Mouse (Mus musculus) heart, embryonic 12.5 days (tissue): Measurements from ENCODE around the gene Hlcs. TPM values are rescaled to one million over a fixed set of nuclear protein-coding genes. Genes with fewer than 3 reads are reported as not detected.

Source experiments
- ATAC-seq: fragments of 200-750 bp; cut with Nextera tagmentation; 2 replicates; pipeline ENCODE4 v1.8.0; 2017; ENCODE audit warnings: moderate TSS enrichment, moderate library complexity; ENCODE audit not compliant: insufficient number of reproducible peaks, low FRiP score
- H3K27ac ChIP-seq: fragments of 300-500 bp; sonication (generic); 2 replicates; pipeline ENCODE4 v1.5.1; 2016; ENCODE audit warnings: mild to moderate bottlenecking, moderate library complexity; ENCODE audit not compliant: poor library complexity, severe bottlenecking
- H3K27me3 ChIP-seq: fragments of 300-500 bp; sonication (generic); replicated peaks from 2 replicates; pipeline ENCODE4 v1.6.1; 2016; ENCODE audit warnings: mild to moderate bottlenecking, moderate library complexity
- H3K36me3 ChIP-seq: fragments of 300-500 bp; sonication (generic); 2 replicates; pipeline ENCODE4 v1.6.1; 2016; ENCODE audit warnings: mild to moderate bottlenecking, moderate library complexity
- H3K4me1 ChIP-seq: fragments of 300-500 bp; sonication (generic); replicated peaks from 2 replicates; pipeline ENCODE4 v1.6.1; 2016; ENCODE audit warnings: mild to moderate bottlenecking
- H3K4me2 ChIP-seq: fragments of 300-500 bp; sonication (generic); 2 replicates; pipeline ENCODE4 v1.6.1; 2016; ENCODE audit warnings: mild to moderate bottlenecking, moderate library complexity
- H3K4me3 ChIP-seq: fragments of 300-500 bp; sonication (generic); 2 replicates; pipeline ENCODE4 v1.5.1; 2016; ENCODE audit warnings: mild to moderate bottlenecking
- H3K9ac ChIP-seq: fragments of 300-500 bp; sonication (generic); 2 replicates; pipeline ENCODE4 v1.6.1; 2016; ENCODE audit warnings: mild to moderate bottlenecking, moderate library complexity
- H3K9me3 ChIP-seq: fragments of 300-500 bp; sonication (generic); replicated peaks from 2 replicates; pipeline ENCODE4 v1.6.1; 2016; ENCODE audit warnings: mild to moderate bottlenecking, moderate library complexity
- WGBS: fragments of 180-500 bp; shearing (Covaris S2); methylation state at CpG from one replicate; pipeline ENCODE4 v1.1.7; 2016; 5-methylcytosine and 5-hydroxymethylcytosine counted together
- polyA plus RNA-seq: library from polyadenylated mRNA; unstranded; fragments of >200 nt; fragmentation: Nextera tagmentation; extraction: Ambion mirVana; gene quantifications from 2 replicates; pipeline ENCODE4 v1.2.1, GENCODE M21; 2016

Hlcs gene
- polyA plus RNA-seq, 1 experiment from 2014 or later, result 11.0 TPM

DNA sequence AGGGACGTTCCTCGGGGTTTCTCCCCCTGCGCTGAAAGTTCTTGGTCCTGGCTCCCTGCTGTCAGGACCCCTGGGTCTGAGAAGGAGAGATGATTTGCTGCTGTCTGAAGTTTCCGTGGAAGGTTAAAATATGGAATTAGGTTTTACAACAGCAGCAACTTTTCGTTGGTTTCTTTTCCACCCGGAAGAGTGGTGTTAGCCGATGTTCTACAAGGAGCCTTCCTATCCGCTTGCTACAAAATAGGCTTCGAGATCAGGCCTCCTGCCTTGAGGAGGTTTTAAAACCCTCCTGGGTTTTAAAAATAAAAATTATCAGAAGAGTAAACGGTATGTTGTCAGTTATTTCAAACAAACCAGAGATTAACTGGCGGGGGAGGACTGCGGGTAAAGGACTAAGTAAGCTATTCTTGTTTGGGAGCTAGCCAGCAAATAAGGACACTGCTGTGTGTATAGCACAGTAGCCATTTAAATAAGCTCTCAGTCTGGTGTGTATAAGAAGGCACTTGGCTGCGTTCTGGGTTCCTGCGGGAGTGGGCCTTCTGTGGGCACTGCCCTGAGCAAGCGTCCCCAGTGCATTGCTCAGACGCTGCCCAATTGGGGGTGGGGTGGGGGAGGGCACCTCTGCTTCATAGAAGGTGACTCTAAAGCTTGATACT is 225.7 kb downstream of the Hlcs start:
- Histone ChIP-seq H3K27ac (no peak overlapping the region), H3K9ac (no peak overlapping the region), H3K9me3 (no peaks in the 10 kb centered on the region), H3K4me1 (peaks cover 25% of the 10 kb centered on the region), H3K36me3 (no peaks in the 10 kb centered on the region), H3K4me3 (peak overlapping the region; percentile 17), H3K27me3 (peaks cover 90% of the 10 kb centered on the region), H3K4me2 (peak overlapping the region; percentile 33)
- no peak for ATAC-seq
- 6% methylated on average over 16 of the region's 16 CpGs for WGBS

DNA sequence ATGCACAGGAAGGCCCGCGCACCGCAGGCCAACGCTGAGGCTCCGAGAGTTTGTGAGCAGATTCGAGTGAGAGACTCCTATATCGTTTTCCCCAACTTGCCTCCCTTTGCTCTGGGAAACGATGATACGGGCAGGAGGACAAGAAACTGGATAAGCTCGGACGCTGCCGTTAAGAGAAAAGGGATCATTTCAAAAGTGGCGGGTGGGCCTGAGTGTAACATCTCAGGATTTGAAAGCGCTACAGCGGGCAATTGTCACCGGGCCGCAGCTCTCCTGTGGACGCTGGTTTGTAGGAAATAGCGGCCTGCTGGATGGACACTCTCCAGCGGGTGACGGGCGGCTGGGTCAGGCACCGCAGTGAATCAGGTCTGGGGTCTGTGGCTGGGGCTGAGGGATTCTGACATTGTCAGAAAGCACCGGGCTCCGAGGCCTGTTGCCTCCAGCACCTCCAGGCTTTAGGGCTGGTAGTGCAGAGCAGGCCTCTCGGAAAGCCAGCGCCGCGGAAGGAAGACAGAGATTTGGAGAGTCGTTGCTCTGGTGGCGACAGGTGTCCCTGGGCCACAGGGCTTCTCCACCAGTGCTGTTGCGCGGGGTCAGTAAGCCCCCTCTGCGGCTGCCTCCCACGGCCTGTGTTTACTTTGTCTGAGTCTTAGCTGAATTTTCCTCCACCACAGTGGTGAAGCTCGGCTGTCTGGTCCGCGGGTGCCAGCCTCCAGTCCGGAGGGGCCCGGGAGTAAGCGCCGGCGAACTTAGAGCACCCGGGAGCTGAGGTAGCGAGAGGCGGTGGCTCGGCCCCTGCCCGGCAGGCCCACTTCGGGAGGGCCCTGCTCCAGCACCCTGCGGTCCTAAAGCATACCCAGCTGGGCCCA is 226.4 kb downstream of the Hlcs start:
- peak overlapping the region; percentile 33 for H3K4me2 ChIP-seq
- H3K9me3 ChIP-seq, result no peaks in the 10 kb centered on the region
- peaks cover 25% of the 10 kb centered on the region for H3K4me1 ChIP-seq
- no peaks in the 10 kb centered on the region for H3K36me3 ChIP-seq
- H3K9ac ChIP-seq, result no peak overlapping the region
- 2% methylated on average over 50 of the region's 50 CpGs for WGBS
- no peak for ATAC-seq
- H3K4me3 ChIP-seq, result peak overlapping the region; percentile 17
- peaks cover 90% of the 10 kb centered on the region for H3K27me3 ChIP-seq
- H3K27ac ChIP-seq, result no peak overlapping the region

DNA sequence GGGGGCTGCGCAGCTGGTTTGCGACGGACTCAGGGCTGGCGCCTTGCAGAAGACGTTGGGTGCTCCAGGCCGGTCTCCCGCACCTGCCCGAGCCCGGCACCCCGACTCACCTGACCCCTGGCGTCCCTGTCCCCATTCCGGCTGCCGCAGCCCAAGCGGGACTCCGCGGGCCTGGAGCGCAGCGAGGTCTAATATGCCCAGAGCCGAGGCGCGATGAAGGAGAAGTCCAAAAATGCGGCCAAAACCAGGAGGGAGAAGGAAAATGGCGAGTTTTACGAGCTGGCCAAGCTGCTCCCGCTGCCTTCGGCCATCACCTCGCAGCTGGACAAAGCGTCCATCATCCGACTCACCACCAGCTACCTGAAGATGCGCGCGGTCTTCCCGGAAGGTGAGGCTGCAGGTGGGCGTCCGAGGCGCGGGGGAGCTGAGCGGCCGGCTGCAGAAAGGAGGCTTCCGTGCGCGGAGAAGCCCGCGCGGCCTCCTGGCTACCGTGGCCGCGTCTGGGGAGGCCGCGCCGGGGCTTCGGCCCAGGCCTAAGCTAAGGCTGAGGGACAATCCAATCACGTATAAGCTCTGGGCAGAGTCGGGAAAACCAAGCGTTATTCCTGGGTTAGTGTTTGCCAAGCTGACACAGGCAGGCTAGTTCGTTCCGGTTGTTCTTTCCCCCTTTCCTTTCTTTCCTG is 227.6 kb downstream of the Hlcs start:
- no peak overlapping the region for H3K9ac ChIP-seq
- no peaks in the 10 kb centered on the region for H3K36me3 ChIP-seq
- peaks cover 90% of the 10 kb centered on the region for H3K27me3 ChIP-seq
- H3K9me3 ChIP-seq, result no peaks in the 10 kb centered on the region
- peaks cover 25% of the 10 kb centered on the region for H3K4me1 ChIP-seq
- no peak for ATAC-seq
- H3K27ac ChIP-seq, result no peak overlapping the region
- H3K4me2 ChIP-seq, result peak overlapping the region; percentile 81
- peak overlapping the region; percentile 52 for H3K4me3 ChIP-seq
- WGBS, result 1% methylated on average over 57 of the region's 57 CpGs

DNA sequence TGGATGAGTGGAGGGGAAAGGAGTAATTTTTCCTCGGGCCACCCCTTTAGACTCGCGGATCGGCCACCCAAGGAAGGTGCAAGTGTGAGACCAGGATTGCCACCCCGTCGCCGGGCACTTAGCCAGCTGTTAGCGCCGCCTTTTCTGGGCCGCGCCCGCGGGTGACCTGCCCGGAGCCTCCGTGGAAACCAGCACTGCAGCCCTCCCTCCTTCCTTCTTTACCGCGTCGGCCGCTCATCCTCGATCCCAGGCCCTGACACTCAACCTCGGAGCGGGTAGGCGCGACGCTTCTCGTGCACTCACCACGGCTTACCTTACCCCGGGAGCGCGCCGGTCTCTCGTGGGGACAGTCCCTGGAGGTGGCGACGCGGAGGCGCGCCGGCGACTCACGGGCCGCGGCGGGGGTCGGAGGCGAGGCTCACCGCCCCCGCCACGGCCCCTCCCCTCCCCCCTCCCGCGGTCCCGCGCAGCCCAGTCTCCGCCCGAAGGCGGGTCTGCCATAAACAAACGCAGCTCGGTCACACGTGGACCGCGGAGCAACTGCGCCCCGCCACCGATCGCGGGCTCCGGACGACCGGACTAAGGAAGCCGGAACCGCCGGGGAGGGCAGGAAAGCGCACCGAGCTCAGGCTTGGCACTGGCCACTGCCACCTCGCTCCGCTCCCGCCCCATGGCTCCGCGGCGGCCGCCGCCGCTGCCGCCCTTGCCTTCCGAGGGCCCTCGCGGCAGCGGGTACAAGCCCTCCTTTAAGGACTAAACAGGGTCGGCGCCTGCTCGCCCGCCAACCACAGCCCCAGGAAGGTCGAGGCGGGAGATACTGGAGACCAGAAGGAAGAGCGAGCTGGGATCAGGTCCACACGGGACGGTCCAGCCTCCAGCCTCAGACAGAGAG is 228.4 kb downstream of the Hlcs start, which contains the start of gene Sim2:
Gene Sim2, plus strand, starts transcription at position 221 of the 892 bp plus-strand sequence.
- under 1% methylated on average over 91 of the region's 96 CpGs for WGBS
- Histone ChIP-seq H3K4me3 (peak within 1 kb of the TSS; percentile 52), H3K27me3 (peaks cover 90% of the 10 kb centered on the region), H3K9ac (peak within 1 kb of the TSS; percentile 52; the same call in 1 of the 2 replicates), H3K36me3 (no peaks in the 10 kb centered on the region), H3K27ac (no peak within 1 kb of the TSS), H3K4me2 (peak within 1 kb of the TSS; percentile 81), H3K9me3 (no peaks in the 10 kb centered on the region), H3K4me1 (peaks cover 25% of the 10 kb centered on the region)
- ATAC-seq, result peak; percentile 36; the same call in 1 of the 2 replicates

DNA sequence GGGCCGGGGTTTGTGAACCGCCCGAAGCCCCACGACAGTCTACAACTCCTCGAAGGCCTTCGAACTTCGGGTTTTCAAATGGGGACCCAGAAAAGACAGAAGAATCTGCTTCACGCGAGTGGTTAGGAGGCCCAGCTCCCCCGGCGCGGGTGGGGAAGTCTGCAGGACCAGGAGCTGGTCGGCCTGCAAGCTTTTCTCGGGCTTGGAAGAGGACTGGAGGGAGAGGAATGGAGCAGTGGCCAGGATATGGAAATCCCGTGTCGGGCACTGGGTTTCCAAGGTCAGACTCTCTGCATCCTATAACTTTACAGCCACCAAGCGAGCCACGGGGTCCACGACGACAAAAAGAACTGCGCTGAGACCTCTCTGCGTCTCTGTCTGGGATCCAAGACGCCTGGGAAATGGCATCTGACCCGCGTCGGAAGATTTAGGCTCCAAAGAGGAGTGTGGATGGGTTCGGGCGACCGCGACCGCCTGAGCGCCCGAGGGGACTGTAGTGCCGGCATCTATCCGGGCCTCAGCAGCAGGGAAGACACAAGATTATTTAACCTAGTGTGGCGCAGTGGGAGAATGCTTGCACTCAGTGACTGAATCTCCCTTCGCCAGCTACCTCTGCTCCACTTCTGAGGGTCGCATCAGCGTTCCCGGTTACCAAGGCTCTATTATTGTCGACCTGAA is 229.4 kb downstream of the Hlcs start:
- Histone ChIP-seq H3K9ac (no peak overlapping the region), H3K4me2 (peak overlapping the region; percentile 81; the same call in 1 of the 2 replicates), H3K36me3 (no peaks in the 10 kb centered on the region), H3K27me3 (peaks cover 87% of the 10 kb centered on the region), H3K4me1 (peaks cover 25% of the 10 kb centered on the region), H3K4me3 (peak overlapping the region; percentile 52; the same call in 1 of the 2 replicates), H3K9me3 (no peaks in the 10 kb centered on the region), H3K27ac (no peak overlapping the region)
- WGBS, result under 1% methylated on average over 41 of the region's 41 CpGs
- no peak for ATAC-seq

DNA sequence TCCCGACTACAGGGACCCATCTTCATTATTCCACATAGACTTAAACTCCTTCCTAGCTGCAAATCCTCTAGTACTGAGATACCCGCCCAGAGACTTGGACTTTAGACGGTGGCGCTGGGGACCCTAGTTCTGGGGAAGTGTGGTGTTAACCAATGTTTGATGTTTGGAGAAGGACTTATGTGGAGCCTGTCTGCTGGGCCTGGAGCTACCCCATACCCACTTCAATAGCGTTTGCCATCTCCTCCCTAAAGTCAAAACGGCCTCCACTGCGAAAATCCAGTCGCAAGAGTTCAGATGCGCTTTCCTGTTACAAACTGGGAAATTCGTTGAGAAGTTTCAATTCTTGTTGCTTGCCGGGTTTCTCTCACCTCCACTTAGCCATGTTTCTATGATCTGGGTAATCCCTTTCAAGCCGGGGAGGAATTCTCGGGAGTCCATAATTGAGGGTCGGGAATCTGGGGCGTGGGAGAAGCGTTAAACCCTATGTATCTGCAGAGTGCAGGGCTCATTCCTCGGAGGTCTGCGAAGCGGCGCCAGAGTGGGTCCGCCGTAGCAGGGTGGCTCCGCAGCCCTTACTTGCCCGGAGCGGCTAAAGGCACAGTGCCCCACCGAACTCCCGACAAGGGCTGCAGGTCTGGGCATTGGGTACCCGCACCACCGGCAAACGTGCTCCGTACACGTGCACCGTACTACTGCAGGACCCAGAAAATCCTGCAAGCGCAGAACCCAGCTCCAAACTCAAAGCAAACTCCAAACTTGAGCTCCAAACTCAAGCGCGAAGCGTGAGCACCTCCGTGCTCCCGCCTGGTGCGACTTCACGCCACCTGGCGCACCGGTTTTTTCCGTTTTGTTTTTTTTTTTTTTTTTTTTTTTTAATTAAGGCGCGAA is 230.2 kb downstream of the Hlcs start:
- no peak overlapping the region for H3K9ac ChIP-seq
- H3K4me1 ChIP-seq, result peaks cover 25% of the 10 kb centered on the region
- 2% methylated on average over 46 of the region's 46 CpGs for WGBS
- H3K27me3 ChIP-seq, result peaks cover 86% of the 10 kb centered on the region
- no peak overlapping the region for H3K27ac ChIP-seq
- no peak overlapping the region for H3K4me3 ChIP-seq
- no peak for ATAC-seq
- no peaks in the 10 kb centered on the region for H3K36me3 ChIP-seq
- H3K9me3 ChIP-seq, result no peaks in the 10 kb centered on the region
- no peak overlapping the region for H3K4me2 ChIP-seq

DNA sequence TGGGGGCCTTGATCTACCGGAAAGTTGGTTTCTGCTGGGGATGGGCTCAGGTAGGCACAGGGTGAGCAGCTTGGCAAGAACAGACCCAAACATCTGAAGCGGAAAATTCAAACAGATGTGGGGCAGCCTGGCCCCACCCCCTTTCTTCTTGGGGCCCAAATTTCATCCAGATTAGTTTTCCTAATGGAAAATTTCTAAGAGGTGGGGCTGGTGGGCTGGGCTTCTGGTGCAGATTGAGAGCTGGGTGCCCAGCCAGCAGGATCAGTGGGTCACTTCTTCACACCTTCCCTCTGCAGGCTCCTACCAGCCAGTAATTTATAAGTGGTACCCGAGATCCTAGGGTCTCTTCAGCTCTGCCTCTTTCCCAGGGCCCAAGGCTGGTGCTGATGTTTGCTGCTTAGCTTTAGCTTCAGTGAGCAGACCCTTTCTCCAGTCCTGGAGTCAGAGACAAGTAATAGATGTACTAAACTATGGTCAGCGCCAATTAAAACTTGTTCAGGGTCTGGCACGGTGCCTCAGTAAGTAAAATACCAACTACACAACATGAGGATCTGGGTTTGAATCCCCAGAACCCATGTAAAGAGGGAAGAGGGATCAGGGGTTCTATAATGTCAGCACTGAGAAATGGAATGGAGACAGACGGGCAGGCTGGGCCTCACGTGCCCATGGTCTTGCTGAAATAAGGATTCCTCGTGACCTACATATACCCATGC is 231.2 kb downstream of the Hlcs start:
- H3K36me3 ChIP-seq, result no peaks in the 10 kb centered on the region
- H3K4me1 ChIP-seq, result peaks cover 22% of the 10 kb centered on the region
- H3K4me3 ChIP-seq, result no peak overlapping the region
- no peak overlapping the region for H3K4me2 ChIP-seq
- no peak overlapping the region for H3K9ac ChIP-seq
- no peak for ATAC-seq
- H3K27me3 ChIP-seq, result peaks cover 88% of the 10 kb centered on the region
- H3K9me3 ChIP-seq, result no peaks in the 10 kb centered on the region
- H3K27ac ChIP-seq, result no peak overlapping the region
- 7% methylated on average over 8 of the region's 8 CpGs for WGBS

DNA sequence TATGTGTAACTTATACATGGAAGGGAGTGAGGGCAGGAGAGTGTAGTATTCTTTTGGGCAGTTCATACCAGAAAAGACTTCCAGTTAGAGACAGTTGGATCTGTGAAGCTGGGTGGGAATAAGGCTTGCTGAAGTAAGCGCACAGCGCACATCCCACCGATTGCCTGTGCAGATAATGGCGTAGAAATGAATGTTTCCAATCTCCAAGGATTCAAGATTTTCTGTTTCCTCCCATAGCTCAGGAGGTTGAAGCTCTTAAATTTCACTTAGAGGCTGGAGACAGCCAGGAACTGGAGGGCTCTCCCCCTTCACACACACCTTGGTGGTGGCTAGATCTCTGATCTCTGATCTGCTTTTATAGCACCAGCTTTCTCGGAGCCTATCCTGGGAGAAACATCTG is 231.8 kb downstream of the Hlcs start:
- WGBS, result 21% methylated on average over 5 of the region's 5 CpGs
- ATAC-seq, result no peak
- H3K9ac ChIP-seq, result no peak overlapping the region
- H3K36me3 ChIP-seq, result no peaks in the 10 kb centered on the region
- peaks cover 90% of the 10 kb centered on the region for H3K27me3 ChIP-seq
- no peak overlapping the region for H3K4me3 ChIP-seq
- peaks cover 17% of the 10 kb centered on the region for H3K4me1 ChIP-seq
- H3K9me3 ChIP-seq, result no peaks in the 10 kb centered on the region
- no peak overlapping the region for H3K27ac ChIP-seq
- no peak overlapping the region for H3K4me2 ChIP-seq
